Mouse (Mus musculus) testis, postnatal 14 days (tissue): ENCODE data around the gene Lrrc15.

Experiments
- DNase-seq: peaks from one replicate; pipeline ENCODE4 v3.0.0; 2021; ENCODE audit warnings: low spot score

Lrrc15 gene

GRCm38 (mm10) chr16:30278406-30278805, 4.7 kb downstream of the Lrrc15 start:
- no peak for DNase-seq

- DNase-seq = no peak
Measured at GRCm38 (mm10) chr16:30275558-30276340, 7.3 kb downstream of the Lrrc15 start.

- no peak for DNase-seq
Measured at GRCm38 (mm10) chr16:30273065-30273464, 10.0 kb downstream of the Lrrc15 start.

- DNase-seq = no peak
Measured at GRCm38 (mm10) chr16:30271941-30272595, 11.0 kb downstream of the Lrrc15 start.

- DNase-seq = no peak
Measured at GRCm38 (mm10) chr16:30271223-30271761, 11.8 kb downstream of the Lrrc15 start.

- no peak for DNase-seq
Measured at GRCm38 (mm10) chr16:30267359-30267758, 15.7 kb downstream of the Lrrc15 start, which contains the start of gene Cpn2. TSS of gene Cpn2 (minus strand) at chr16:30267499.

GRCm38 (mm10) chr16:30266561-30266960, 16.5 kb downstream of the Lrrc15 start:
- DNase-seq = no peak

- no peak for DNase-seq
Measured at GRCm38 (mm10) chr16:30265611-30266010, 17.4 kb downstream of the Lrrc15 start.

GRCm38 (mm10) chr16:30263156-30263555, 19.9 kb downstream of the Lrrc15 start:
- no peak for DNase-seq

GRCm38 (mm10) chr16:30262664-30263063, 20.4 kb downstream of the Lrrc15 start:
- peak; percentile 44 for DNase-seq

GRCm38 (mm10) chr16:30262157-30262556, 20.9 kb downstream of the Lrrc15 start:
- no peak for DNase-seq

GRCm38 (mm10) chr16:30261341-30261740, 21.7 kb downstream of the Lrrc15 start:
- no peak for DNase-seq

GRCm38 (mm10) chr16:30260012-30260635, 22.9 kb downstream of the Lrrc15 start:
- no peak for DNase-seq

GRCm38 (mm10) chr16:30259444-30259843, 23.6 kb downstream of the Lrrc15 start:
- no peak for DNase-seq

- no peak for DNase-seq
Measured at GRCm38 (mm10) chr16:30258441-30258840, 24.6 kb downstream of the Lrrc15 start.

GRCm38 (mm10) chr16:30257718-30258117, 25.3 kb downstream of the Lrrc15 start:
- DNase-seq = no peak

- DNase-seq = no peak
Measured at GRCm38 (mm10) chr16:30255061-30255460, 28.0 kb downstream of the Lrrc15 start.

- no peak for DNase-seq
Measured at GRCm38 (mm10) chr16:30253900-30254299, 29.2 kb downstream of the Lrrc15 start.

GRCm38 (mm10) chr16:30253374-30253773, 29.7 kb downstream of the Lrrc15 start:
- no peak for DNase-seq

- peak; percentile 71 for DNase-seq
Measured at GRCm38 (mm10) chr16:30252003-30252418, 31.0 kb downstream of the Lrrc15 start.

GRCm38 (mm10) chr16:30244037-30244700, 38.9 kb downstream of the Lrrc15 start:
- DNase-seq = no peak

- DNase-seq = no peak
Measured at GRCm38 (mm10) chr16:30241623-30242022, 41.4 kb downstream of the Lrrc15 start.
